Mouse (Mus musculus) liver, embryonic 16.5 days (tissue): Measurements from ENCODE around the gene Cracr2a. TPM values are rescaled to one million over a fixed set of nuclear protein-coding genes. Genes with fewer than 3 reads are reported as not detected.
A peak's percentile ranks its signal among the peaks of the same experiment; 100 is the strongest.
"Not testable (repeated sequence)": the region's sequence is repeated elsewhere in the genome, so short reads cannot be mapped to it uniquely, and the experiment has no call there.

ENCODE experiments used
- ATAC-seq: fragments of 200-750 bp; cut with Nextera tagmentation; 2 replicates; pipeline ENCODE4 v1.8.0; 2017; ENCODE audit warnings: low read depth, mild to moderate bottlenecking, moderate number of reproducible peaks, moderate library complexity
- H3K27ac ChIP-seq: fragments of 300-500 bp; sonication (generic); 2 replicates; pipeline ENCODE4 v1.5.1; 2014; ENCODE audit warnings: mild to moderate bottlenecking, low read length
- H3K27me3 ChIP-seq: fragments of 300-500 bp; sonication (generic); 2 replicates; pipeline ENCODE4 v1.6.1; 2014; ENCODE audit warnings: low read depth, low read length, mixed read lengths; ENCODE audit not compliant: control insufficient read depth, insufficient read depth
- H3K36me3 ChIP-seq: fragments of 300-500 bp; sonication (generic); 2 replicates; pipeline ENCODE4 v1.6.1; 2014; ENCODE audit warnings: mild to moderate bottlenecking; ENCODE audit not compliant: control insufficient read depth, insufficient read depth
- H3K4me1 ChIP-seq: fragments of 300-500 bp; sonication (generic); 2 replicates; pipeline ENCODE4 v1.6.1; 2014; ENCODE audit warnings: low read depth, low read length, mixed read lengths; ENCODE audit not compliant: control insufficient read depth
- H3K4me2 ChIP-seq: fragments of 300-500 bp; sonication (generic); 2 replicates; pipeline ENCODE4 v1.6.1; 2014; ENCODE audit warnings: low read depth, low read length, mixed read lengths
- H3K4me3 ChIP-seq: fragments of 300-500 bp; sonication (generic); 2 replicates; pipeline ENCODE4 v1.5.1; 2014; ENCODE audit warnings: low read depth, mild to moderate bottlenecking, low read length
- H3K9ac ChIP-seq: fragments of 300-500 bp; sonication (generic); 2 replicates; pipeline ENCODE4 v1.6.1; 2014; ENCODE audit warnings: low read depth, low read length
- H3K9me3 ChIP-seq: fragments of 300-500 bp; sonication (generic); replicated peaks from 2 replicates; pipeline ENCODE4 v1.6.1; 2016; ENCODE audit warnings: low read length; ENCODE audit not compliant: control insufficient read depth
- WGBS: fragments of 180-500 bp; shearing (Covaris S2); extraction: QIAGEN DNeasy Blood & Tissue Kit; methylation state at CpG from one replicate; pipeline ENCODE4 v1.1.7; 2014; ENCODE audit not compliant: insufficient replicate concordance; 5-methylcytosine and 5-hydroxymethylcytosine counted together
- polyA plus RNA-seq: library from polyadenylated mRNA; unstranded; fragments of >200 nt; fragmentation: Nextera tagmentation; extraction: Ambion mirVana; gene quantifications from 2 replicates; pipeline ENCODE4 v1.2.1, GENCODE M21; 2015

Cracr2a gene
- 1.2 and 1.3 TPM in 2 replicates for polyA plus RNA-seq

DNA sequence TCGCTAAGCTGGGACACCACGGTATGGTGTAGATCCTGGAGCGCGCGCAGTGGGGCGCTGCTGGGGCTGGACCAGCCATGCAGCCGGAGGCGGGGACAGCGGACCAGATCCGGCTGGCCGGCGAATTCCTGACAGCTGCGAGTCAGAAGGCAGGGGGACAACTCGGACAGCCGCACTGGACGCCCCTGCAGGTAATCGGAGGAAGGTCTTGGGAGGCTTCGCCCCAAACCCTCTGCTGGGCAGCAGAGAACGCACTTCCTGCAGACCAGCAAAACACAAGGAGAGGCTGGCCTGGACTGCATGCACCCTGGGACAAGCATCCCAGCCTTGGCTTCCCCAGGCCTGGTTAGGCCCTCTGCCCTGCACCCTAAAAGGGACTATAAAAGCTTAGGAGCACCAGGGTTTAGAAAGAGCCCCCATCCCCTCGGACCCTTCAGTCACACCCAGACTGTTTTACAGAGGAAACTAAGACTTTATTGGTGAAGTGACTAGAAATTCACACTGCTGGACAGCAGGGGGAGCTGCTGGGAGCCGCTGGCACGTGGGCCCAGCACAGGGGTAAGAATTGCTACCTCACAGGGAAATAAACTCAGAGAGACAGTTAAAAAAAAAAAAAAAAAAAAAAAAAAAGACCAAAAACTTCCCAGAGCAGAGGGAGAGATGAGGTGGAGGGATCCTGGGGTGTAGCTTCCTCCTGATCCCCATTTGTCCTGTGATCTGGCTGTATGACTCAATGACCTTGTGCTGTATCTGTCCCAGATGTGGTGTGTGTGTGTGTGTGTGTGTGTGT is at the start of gene Cracr2a:
Gene Cracr2a (plus strand): TSS at position 108 of the 790 bp plus-strand sequence.
- WGBS = under 1% methylated on average over 22 of the region's 22 CpGs
- Histone ChIP-seq H3K4me1 (peaks cover 5% of the 10 kb centered on the region), H3K27me3 (no peaks in the 10 kb centered on the region), H3K9me3 (no peaks in the 10 kb centered on the region), H3K4me2 (peak within 1 kb of the TSS; percentile 83), H3K36me3 (no peaks in the 10 kb centered on the region), H3K9ac (peak within 1 kb of the TSS; percentile 63), H3K4me3 (peak within 1 kb of the TSS; percentile 65), H3K27ac (no peak within 1 kb of the TSS)
- peak; percentile 90 for ATAC-seq

DNA sequence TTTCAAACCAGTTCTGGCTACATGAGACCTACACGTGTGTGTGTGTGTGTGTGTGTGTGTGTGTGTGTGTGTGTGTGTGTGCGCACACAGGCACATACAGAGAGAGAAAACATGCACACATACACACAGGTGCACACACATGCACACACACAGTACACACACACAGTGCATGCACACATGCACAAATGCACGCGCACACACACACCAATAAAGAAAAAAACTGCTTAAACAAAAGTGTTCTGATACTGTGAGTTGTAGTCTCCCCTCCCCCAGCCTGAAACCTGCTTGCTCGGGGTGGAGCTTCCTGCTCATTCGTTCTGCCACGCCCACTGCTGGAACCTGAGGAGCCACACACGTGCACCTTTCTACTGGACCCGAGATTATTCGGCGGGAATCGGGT is 47.4 kb upstream of the Cracr2a start:
- not testable (repeated sequence) for H3K9me3 ChIP-seq, H3K4me3 ChIP-seq, H3K9ac ChIP-seq, H3K4me2 ChIP-seq, H3K27ac ChIP-seq, H3K27me3 ChIP-seq, H3K36me3 ChIP-seq, ATAC-seq, H3K4me1 ChIP-seq
- 76% methylated on average over 7 of the region's 12 CpGs for WGBS

DNA sequence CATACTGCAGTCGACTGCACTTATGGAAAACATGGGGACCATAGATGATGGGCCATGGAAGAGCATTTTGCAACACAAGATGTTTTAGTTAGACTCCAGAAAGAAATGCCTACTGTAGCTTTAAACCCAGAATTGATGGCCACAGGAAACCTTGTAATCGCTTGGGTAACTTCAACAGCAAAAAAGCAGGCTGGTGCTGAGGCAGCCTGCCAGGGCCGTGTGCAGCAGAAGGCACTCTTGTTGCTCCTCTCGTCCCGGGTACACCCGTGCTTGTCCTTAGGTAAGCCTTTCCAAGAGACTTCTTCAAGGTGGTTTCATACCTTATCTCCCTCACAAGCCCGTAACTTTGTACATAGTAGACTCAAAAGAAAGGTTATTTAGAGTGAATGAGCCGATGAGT is 40.0 kb upstream of the Cracr2a start:
- Histone ChIP-seq H3K27ac (no peak overlapping the region), H3K4me2 (no peak overlapping the region), H3K9me3 (no peaks in the 10 kb centered on the region), H3K27me3 (no peaks in the 10 kb centered on the region), H3K4me3 (no peak overlapping the region), H3K9ac (no peak overlapping the region), H3K4me1 (no peaks in the 10 kb centered on the region), H3K36me3 (no peaks in the 10 kb centered on the region)
- no peak for ATAC-seq
- 40% methylated on average over 8 of the region's 8 CpGs for WGBS

DNA sequence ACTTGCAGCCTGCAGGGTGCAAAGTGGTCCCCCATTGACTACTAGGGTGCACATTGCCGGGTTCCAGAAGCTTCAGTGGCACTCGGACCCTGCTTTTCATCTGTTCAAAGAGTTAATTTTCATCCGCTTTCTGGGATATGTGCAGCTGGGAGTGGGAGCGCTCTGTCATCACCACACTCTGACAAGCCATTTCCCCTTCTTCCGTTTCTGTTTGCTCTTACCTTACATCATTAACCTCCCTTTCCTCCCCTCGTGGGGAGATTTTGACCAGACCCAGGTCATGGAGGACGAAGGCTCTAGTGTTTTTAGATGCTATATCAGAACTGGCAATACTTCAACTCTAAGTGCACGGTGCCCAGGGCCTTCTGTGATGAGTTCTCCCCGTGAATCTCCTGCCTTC is 38.8 kb upstream of the Cracr2a start:
- Histone ChIP-seq H3K4me3 (no peak overlapping the region), H3K27ac (no peak overlapping the region)

DNA sequence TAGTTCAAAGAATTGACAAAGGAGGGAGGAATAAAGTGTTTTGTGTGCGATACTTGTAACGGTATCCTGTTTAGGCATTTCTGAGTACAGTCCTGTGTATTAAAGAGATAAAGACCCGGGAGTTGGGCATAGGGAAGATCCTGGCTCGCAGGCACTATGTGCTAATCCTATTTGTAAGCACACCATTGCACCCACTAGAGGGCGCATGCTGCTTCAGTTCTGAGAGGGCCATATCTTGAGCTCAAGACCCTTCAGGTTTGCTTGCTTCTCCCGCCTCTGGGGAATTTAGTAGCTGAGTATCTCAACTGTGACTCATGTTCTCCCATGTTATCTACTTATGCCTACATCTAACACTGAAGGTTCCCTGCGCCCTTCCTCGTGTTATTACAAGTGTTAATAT is 36.7 kb upstream of the Cracr2a start:
- H3K9me3 ChIP-seq = no peaks in the 10 kb centered on the region

More for the DNA sequence above, 38.8 kb upstream of the Cracr2a start:
- ATAC-seq = no peak
- 12% methylated on average over 9 of the region's 9 CpGs for WGBS
- Histone ChIP-seq H3K4me2 (no peak overlapping the region), H3K27me3 (no peaks in the 10 kb centered on the region), H3K36me3 (no peaks in the 10 kb centered on the region), H3K4me1 (no peaks in the 10 kb centered on the region), H3K9ac (no peak overlapping the region), H3K9me3 (no peaks in the 10 kb centered on the region)

DNA sequence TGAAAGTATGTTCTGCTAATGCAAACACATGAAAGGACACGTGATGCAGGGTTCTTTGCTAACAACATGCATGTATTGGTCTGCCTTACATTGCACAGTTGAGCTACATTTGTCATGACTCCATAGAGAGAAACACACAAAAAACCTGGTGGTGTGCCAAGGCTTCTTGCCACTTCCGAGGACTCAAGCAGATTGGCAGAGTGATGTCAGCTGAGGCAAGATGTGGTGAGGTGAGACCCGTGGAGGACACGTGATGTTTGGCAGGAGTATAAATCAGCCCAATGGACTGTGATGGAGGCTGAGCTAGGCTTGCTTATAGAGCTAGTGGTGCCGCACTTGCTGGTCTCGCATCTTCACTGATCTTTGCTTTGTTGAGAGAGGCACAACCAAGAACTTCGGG is 32.5 kb upstream of the Cracr2a start:
- Histone ChIP-seq H3K27me3 (no peaks in the 10 kb centered on the region), H3K9me3 (no peaks in the 10 kb centered on the region), H3K27ac (no peak overlapping the region), H3K9ac (no peak overlapping the region), H3K36me3 (no peaks in the 10 kb centered on the region), H3K4me2 (no peak overlapping the region), H3K4me1 (peaks cover 11% of the 10 kb centered on the region), H3K4me3 (no peak overlapping the region)
- ATAC-seq = no peak
- WGBS = 66% methylated on average over 7 of the region's 7 CpGs

More for the DNA sequence above, 36.7 kb upstream of the Cracr2a start:
- no peak overlapping the region for H3K27ac ChIP-seq
- peaks cover 6% of the 10 kb centered on the region for H3K4me1 ChIP-seq
- no peaks in the 10 kb centered on the region for H3K36me3 ChIP-seq
- H3K9ac ChIP-seq = no peak overlapping the region
- H3K4me3 ChIP-seq = no peak overlapping the region
- H3K27me3 ChIP-seq = no peaks in the 10 kb centered on the region
- no peak overlapping the region for H3K4me2 ChIP-seq
- ATAC-seq = no peak
- 12% methylated on average over 8 of the region's 8 CpGs for WGBS

DNA sequence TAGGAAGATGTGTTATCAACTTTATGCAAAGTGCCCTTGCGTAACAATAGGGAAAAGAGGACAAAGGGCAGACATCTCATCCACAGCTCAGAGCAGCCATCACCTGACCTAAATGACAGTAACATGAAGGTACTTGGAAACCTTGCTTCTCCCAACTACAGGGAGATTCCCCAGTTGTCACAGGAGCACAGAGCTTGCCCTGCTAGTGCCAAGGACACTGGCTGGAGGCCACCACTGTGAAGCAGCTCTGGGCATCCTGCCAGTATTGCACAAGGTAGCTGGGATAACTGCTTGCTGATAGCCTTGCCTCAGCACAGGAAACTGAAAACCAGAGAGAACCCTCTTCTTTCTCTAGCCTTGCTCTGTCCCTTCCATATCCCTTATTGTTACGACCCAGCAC is 31.7 kb upstream of the Cracr2a start:
- H3K9me3 ChIP-seq = no peaks in the 10 kb centered on the region
- H3K27me3 ChIP-seq = no peaks in the 10 kb centered on the region
- WGBS = 30% methylated on average over 2 of the region's 2 CpGs
- H3K4me2 ChIP-seq = no peak overlapping the region
- ATAC-seq = peak; percentile 82
- no peaks in the 10 kb centered on the region for H3K36me3 ChIP-seq
- H3K27ac ChIP-seq = no peak overlapping the region
- peaks cover 11% of the 10 kb centered on the region for H3K4me1 ChIP-seq
- no peak overlapping the region for H3K9ac ChIP-seq
- H3K4me3 ChIP-seq = no peak overlapping the region

DNA sequence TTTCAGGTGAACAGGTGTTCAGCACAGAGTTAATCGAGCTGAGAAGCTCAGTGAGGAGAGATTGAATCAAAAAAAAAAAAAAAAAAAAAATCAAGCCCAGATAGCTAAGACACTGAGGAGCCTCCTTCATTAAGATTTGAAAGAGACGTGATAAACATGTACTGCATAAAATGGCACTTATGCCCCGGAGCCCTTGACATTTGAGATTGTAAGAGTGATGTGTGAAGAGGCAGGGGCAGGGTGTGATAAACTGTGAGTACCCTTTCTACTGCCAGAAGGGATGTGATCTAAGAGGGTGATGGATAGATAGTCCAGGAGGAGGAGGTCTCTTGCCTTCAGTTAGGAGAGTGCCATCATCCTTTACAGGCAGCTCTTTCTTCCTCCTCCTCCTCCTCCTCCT is 30.9 kb upstream of the Cracr2a start:
- Histone ChIP-seq H3K36me3 (no peaks in the 10 kb centered on the region), H3K4me3 (no peak overlapping the region), H3K27me3 (no peaks in the 10 kb centered on the region), H3K27ac (no peak overlapping the region), H3K9ac (no peak overlapping the region), H3K4me2 (no peak overlapping the region), H3K4me1 (peaks cover 11% of the 10 kb centered on the region), H3K9me3 (no peaks in the 10 kb centered on the region)
- 40% methylated on average over 3 of the region's 3 CpGs for WGBS
- ATAC-seq = no peak

DNA sequence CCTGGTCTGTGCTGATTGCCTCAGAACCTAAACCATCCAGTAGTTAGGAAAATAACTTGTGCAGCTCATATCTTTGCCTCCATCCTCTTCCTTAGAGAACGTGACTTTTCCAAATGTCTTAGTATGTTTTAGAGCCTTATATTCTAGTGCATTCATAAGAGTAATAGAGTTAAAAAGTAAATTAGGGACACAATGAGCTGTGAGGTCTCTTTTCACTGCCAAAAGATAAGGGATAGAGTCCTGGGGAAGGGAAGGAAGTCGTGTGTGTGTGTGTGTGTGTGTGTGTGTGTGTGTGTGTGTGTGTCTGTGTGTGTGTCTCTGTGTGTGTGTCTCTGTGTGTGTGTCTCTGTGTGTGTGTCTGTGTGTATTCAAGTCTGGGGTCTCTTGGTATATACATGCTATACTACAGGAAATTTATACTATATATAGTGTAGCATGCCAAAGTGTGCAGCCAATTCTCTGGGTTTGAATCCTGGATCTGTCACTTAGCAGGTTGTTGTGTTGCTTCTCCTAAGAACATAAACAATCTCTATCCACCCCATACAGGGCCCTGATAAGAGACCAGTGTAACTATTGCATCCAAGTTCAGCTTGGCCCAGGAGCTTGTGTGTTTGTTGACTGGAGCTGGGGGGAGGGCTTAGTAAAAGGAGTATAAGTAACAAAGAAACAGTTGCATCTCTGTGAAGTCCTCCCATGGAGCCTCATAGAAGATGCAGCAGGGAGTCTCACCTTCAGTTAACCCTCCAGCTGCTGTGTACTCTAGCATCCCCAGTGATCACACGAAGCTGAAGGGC is 29.5 kb upstream of the Cracr2a start:
- no peak overlapping the region for H3K9ac ChIP-seq
- no peak overlapping the region for H3K27ac ChIP-seq
- no peak for ATAC-seq
- no peak overlapping the region for H3K4me2 ChIP-seq
- H3K36me3 ChIP-seq = no peaks in the 10 kb centered on the region
- no peaks in the 10 kb centered on the region for H3K9me3 ChIP-seq
- peaks cover 11% of the 10 kb centered on the region for H3K4me1 ChIP-seq
- WGBS = 19% methylated on average over 3 of the region's 3 CpGs
- no peaks in the 10 kb centered on the region for H3K27me3 ChIP-seq
- no peak overlapping the region for H3K4me3 ChIP-seq
